ENCODE assay signal across 17 mouse cellular contexts in genomic region chr10:125752506-125753218, GRCm38 (mm10).
"Had no signal": no experiment of that assay in that cellular context is flagged by ENCODE, and none has a peak within 500 bp of the region (broad histone marks: within the 10 kb centered on the region; RNA-seq: fewer than 3 reads in every experiment).

No protein-coding gene starts in this region.

- H3K4me1 ChIP-seq: liver, embryonic 15.5 days; midbrain, embryonic 10.5 days; midbrain, embryonic 15.5 days; neural tube, embryonic 13.5 days had no signal

- H3K4me2 ChIP-seq: liver, embryonic 11.5 days; liver, embryonic 15.5 days; midbrain, embryonic 15.5 days; neural tube, embryonic 13.5 days had no signal

- H3K27ac ChIP-seq: kidney, postnatal 0 days; liver, embryonic 15.5 days; midbrain, embryonic 10.5 days; midbrain, embryonic 15.5 days; neural tube, embryonic 13.5 days had no signal

- H3K36me3 ChIP-seq: liver, embryonic 15.5 days; midbrain, embryonic 10.5 days; midbrain, embryonic 15.5 days; neural tube, embryonic 13.5 days had no signal

- H3K4me3 ChIP-seq: liver, embryonic 15.5 days; midbrain, embryonic 10.5 days; midbrain, embryonic 15.5 days; neural tube, embryonic 13.5 days had no signal

- H3K9me3 ChIP-seq: liver, embryonic 15.5 days; midbrain, embryonic 10.5 days; midbrain, embryonic 15.5 days; neural tube, embryonic 13.5 days had no signal

- H3K9ac ChIP-seq: liver, embryonic 15.5 days; midbrain, embryonic 15.5 days; neural tube, embryonic 13.5 days had no signal

- ATAC-seq: lung, postnatal 0 days; midbrain, embryonic 15.5 days had no signal

- H3K27me3 ChIP-seq: liver, embryonic 15.5 days; midbrain, embryonic 15.5 days; neural tube, embryonic 13.5 days had no signal

- DNase-seq: kidney, postnatal 36 days; layer of hippocampus, adult 9-11 months; layer of hippocampus, postnatal 36 days; lung, adult 2 months; lung, postnatal 36 days; retina, postnatal 1 day; right cerebral cortex, postnatal 4 days; spleen, adult 18-20 months; thymus, adult 18-20 months; thymus, postnatal 14 days had no signal
